Comparison of ENCODE assay signal across 16 mouse cellular contexts in genomic region chr4:13593146-13593849, GRCm38 (mm10).
DNase-seq lines count a peak whose midpoint lies in the region; ATAC-seq and TF ChIP-seq lines count a peak whose summit lies in the region.
"Had no signal": no experiment of that assay in that cellular context is flagged by ENCODE, and none has a peak within 500 bp of the region (broad histone marks: within the 10 kb centered on the region; RNA-seq: fewer than 3 reads in every experiment).

No protein-coding gene starts in this region.

- DNase-seq in forebrain, embryonic 14.5 days (ENCODE audit: low spot score) = no peak
- DNase-seq in forebrain, embryonic 10.5 days (ENCODE audit: extremely low spot score, low spot score) = no peak
- DNase-seq in midbrain, embryonic 14.5 days = peak; percentile 33
- DNase-seq in midbrain, embryonic 10.5 days (ENCODE audit: low spot score) = no peak
- no peak for DNase-seq in layer of hippocampus, adult 2 months (ENCODE audit: low spot score in 2 of 2)
- DNase-seq in layer of hippocampus, postnatal 25 days (ENCODE audit: extremely low spot score in 1 of 2, low spot score in 1 of 2) = no peak
- DNase-seq: cerebellum, postnatal 14 days; embryo, embryonic 11 days; gastrocnemius, postnatal 10 days; heart, adult 2 months; kidney, postnatal 4 days; liver; liver, postnatal 0 days; thymus, postnatal 25 days had no signal

- H3K9ac ChIP-seq in forebrain, embryonic 14.5 days (ENCODE audit: low read length) = no peak overlapping the region
- no peak overlapping the region for H3K9ac ChIP-seq in midbrain, embryonic 14.5 days (replicated peaks; ENCODE audit: low read length)
- H3K9ac ChIP-seq in intestine, postnatal 0 days (ENCODE audit: low read depth, low read length) = no peak overlapping the region
- H3K9ac ChIP-seq: liver, postnatal 0 days had no signal

- no peaks in the 10 kb centered on the region for H3K9me3 ChIP-seq in forebrain, embryonic 14.5 days (replicated peaks; ENCODE audit: control insufficient read depth, low read length)
- H3K9me3 ChIP-seq in forebrain, embryonic 10.5 days = no peaks in the 10 kb centered on the region
- H3K9me3 ChIP-seq in midbrain, embryonic 14.5 days (ENCODE audit: control insufficient read depth, low read length) = no peaks in the 10 kb centered on the region
- no peaks in the 10 kb centered on the region for H3K9me3 ChIP-seq in midbrain, embryonic 10.5 days (replicated peaks)
- H3K9me3 ChIP-seq in intestine, postnatal 0 days (ENCODE audit: control insufficient read depth) = no peaks in the 10 kb centered on the region

- H3K4me2 ChIP-seq in forebrain, embryonic 14.5 days (ENCODE audit: low read length) = no peak overlapping the region
- H3K4me2 ChIP-seq in midbrain, embryonic 14.5 days (ENCODE audit: low read length) = no peak overlapping the region
- H3K4me2 ChIP-seq in intestine, postnatal 0 days (replicated peaks; ENCODE audit: low read depth) = peak overlapping the region; percentile 13

- no peak for TF ChIP-seq CTCF in intestine, postnatal 0 days (IDR thresholded peaks at IDR 0.05; ENCODE audit: low read depth)
- TF ChIP-seq CTCF in layer of hippocampus, adult 2 months (conservative IDR thresholded peaks at IDR 0.05) = no peak

- peak overlapping the region; percentile 60; the same call in 1 of the 2 replicates for H3K27ac ChIP-seq in forebrain, embryonic 14.5 days (ENCODE audit: low read depth, low read length)
- no peak overlapping the region for H3K27ac ChIP-seq in forebrain, embryonic 10.5 days
- H3K27ac ChIP-seq in midbrain, embryonic 14.5 days (replicated peaks; ENCODE audit: low read depth, low read length) = 0 out of 2 replicates have a peak overlapping the region, but pooled peaks have one; percentile 3
- no peak overlapping the region for H3K27ac ChIP-seq in midbrain, embryonic 10.5 days (replicated peaks)
- no peak overlapping the region for H3K27ac ChIP-seq in intestine, postnatal 0 days (ENCODE audit: low read depth, low read length)
- no peak overlapping the region for H3K27ac ChIP-seq in layer of hippocampus, adult 2 months
- H3K27ac ChIP-seq: heart, adult 2 months had no signal

- H3K4me1 ChIP-seq in forebrain, embryonic 14.5 days (ENCODE audit: control insufficient read depth, insufficient read depth, low read length) = no peaks in the 10 kb centered on the region
- H3K4me1 ChIP-seq in forebrain, embryonic 10.5 days = no peaks in the 10 kb centered on the region
- no peaks in the 10 kb centered on the region for H3K4me1 ChIP-seq in midbrain, embryonic 14.5 days (ENCODE audit: control insufficient read depth, insufficient read depth, low read length)
- H3K4me1 ChIP-seq in midbrain, embryonic 10.5 days = no peaks in the 10 kb centered on the region
- no peaks in the 10 kb centered on the region for H3K4me1 ChIP-seq in intestine, postnatal 0 days (replicated peaks; ENCODE audit: control insufficient read depth, insufficient read depth, low read length)

- 83% methylated on average over 11 of the region's 11 CpGs for WGBS in forebrain, embryonic 14.5 days
- WGBS in forebrain, embryonic 10.5 days = 86% methylated on average over 11 of the region's 11 CpGs
- WGBS in midbrain, embryonic 14.5 days = 72% methylated on average over 11 of the region's 11 CpGs
- WGBS in midbrain, embryonic 10.5 days = 90% methylated on average over 11 of the region's 11 CpGs
- WGBS in intestine, postnatal 0 days = 40% methylated on average over 11 of the region's 11 CpGs

- no peaks in the 10 kb centered on the region for H3K27me3 ChIP-seq in forebrain, embryonic 14.5 days (replicated peaks; ENCODE audit: control insufficient read depth, insufficient read depth, low read length)
- H3K27me3 ChIP-seq in forebrain, embryonic 10.5 days (ENCODE audit: poor library complexity, severe bottlenecking) = no peaks in the 10 kb centered on the region
- H3K27me3 ChIP-seq in midbrain, embryonic 14.5 days (ENCODE audit: control insufficient read depth, insufficient read depth, low read length) = no peaks in the 10 kb centered on the region
- H3K27me3 ChIP-seq in midbrain, embryonic 10.5 days (ENCODE audit: low read depth, poor library complexity, severe bottlenecking) = no peaks in the 10 kb centered on the region
- H3K27me3 ChIP-seq in intestine, postnatal 0 days (replicated peaks; ENCODE audit: control insufficient read depth, insufficient read depth, low read length) = no peaks in the 10 kb centered on the region
- H3K27me3 ChIP-seq: CH12.LX had no signal

- no peak for ATAC-seq in forebrain, embryonic 14.5 days
- ATAC-seq in midbrain, embryonic 14.5 days (ENCODE audit: low FRiP score, low TSS enrichment) = no peak
- ATAC-seq in intestine, postnatal 0 days = peak; percentile 92
- ATAC-seq: liver, postnatal 0 days had no signal

- H3K4me3 ChIP-seq in forebrain, embryonic 14.5 days (ENCODE audit: low read depth, low read length) = no peak overlapping the region
- no peak overlapping the region for H3K4me3 ChIP-seq in forebrain, embryonic 10.5 days
- H3K4me3 ChIP-seq in midbrain, embryonic 14.5 days (replicated peaks; ENCODE audit: low read depth, low read length) = no peak overlapping the region
- no peak overlapping the region for H3K4me3 ChIP-seq in midbrain, embryonic 10.5 days
- H3K4me3 ChIP-seq in intestine, postnatal 0 days (ENCODE audit: low read depth, low read length) = no peak overlapping the region
- no peak overlapping the region for H3K4me3 ChIP-seq in layer of hippocampus, adult 2 months
- H3K4me3 ChIP-seq: heart, adult 2 months had no signal

- H3K36me3 ChIP-seq in forebrain, embryonic 14.5 days (ENCODE audit: control insufficient read depth, insufficient read depth, low read length) = no peaks in the 10 kb centered on the region
- no peaks in the 10 kb centered on the region for H3K36me3 ChIP-seq in forebrain, embryonic 10.5 days (replicated peaks)
- H3K36me3 ChIP-seq in midbrain, embryonic 14.5 days (ENCODE audit: control insufficient read depth, insufficient read depth, low read length) = no peaks in the 10 kb centered on the region
- no peaks in the 10 kb centered on the region for H3K36me3 ChIP-seq in midbrain, embryonic 10.5 days
- no peaks in the 10 kb centered on the region for H3K36me3 ChIP-seq in intestine, postnatal 0 days (ENCODE audit: control insufficient read depth, insufficient read depth)

Comparison
In these comparisons a context has a peak if more than half of its experiments do, and no peak if none do; other contexts are left out.
1. H3K27ac ChIP-seq: peak in forebrain, embryonic 14.5 days (single experiment) and midbrain, embryonic 14.5 days (single experiment); none in forebrain, embryonic 10.5 days (single experiment), midbrain, embryonic 10.5 days (single experiment), intestine, postnatal 0 days (single experiment) and layer of hippocampus, adult 2 months (single experiment).